Mouse (Mus musculus) brain, embryonic 14.5 days (tissue): ENCODE results near the gene Olfr766-ps1.
A peak's percentile ranks its signal among the peaks of the same experiment; 100 is the strongest.

Experiments
- CTCF ChIP-seq: fragments of 200-500 bp; IDR thresholded peaks from 2 replicates; pipeline ENCODE4 v1.5.1; 2012; ENCODE audit warnings: inconsistent platforms, mild to moderate bottlenecking, moderate library complexity, borderline replicate concordance; ENCODE audit not compliant: insufficient read depth, insufficient read length; ENCODE audit errors: extremely low read depth
- POLR2A ChIP-seq: fragments of 200-500 bp; IDR thresholded peaks from 2 replicates; pipeline ENCODE4 v1.6.1; 2012; ENCODE audit warnings: mild to moderate bottlenecking, inconsistent platforms, borderline replicate concordance; ENCODE audit not compliant: poor library complexity, insufficient read depth, insufficient read length, severe bottlenecking; ENCODE audit errors: extremely low read depth

- TF ChIP-seq POLR2A (no peak), CTCF (peak; percentile 71)
Observed at GRCm38 (mm10) chr10:129026018-129026662, 42.6 kb downstream of the Olfr766-ps1 start.
